Mouse (Mus musculus) natural killer cell, adult 2 months (primary cell): ENCODE measurements around the gene Pkp4.
A peak's percentile ranks its signal among the peaks of the same experiment; 100 is the strongest.

Source experiments
- DNase-seq, 2 experiments: peaks; one replicate each; pipeline ENCODE4 v3.0.0; 2022; ENCODE audit warnings: low spot score in 2 of 2

Gene Pkp4

DNA sequence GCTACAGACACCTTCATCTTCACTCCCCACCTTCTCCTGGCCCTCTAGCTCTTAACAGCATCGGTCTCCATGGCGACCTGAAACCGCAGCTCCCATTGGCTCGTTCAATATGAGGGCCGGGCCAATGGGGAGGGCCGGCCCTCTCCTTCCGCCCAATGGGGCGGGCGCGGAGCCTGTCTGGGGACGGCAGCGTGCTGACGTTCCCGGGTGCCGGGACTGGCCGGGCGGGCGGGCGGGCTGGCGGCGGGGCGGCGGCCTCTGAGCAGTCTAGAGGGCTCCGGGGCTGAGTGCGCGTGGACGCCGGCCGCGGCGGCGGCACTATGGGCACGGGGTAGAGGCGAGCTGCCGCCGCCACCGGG lies at the start of gene Pkp4, which contains the start of gene Ccdc148:
TSS of gene Pkp4 (plus strand) at position 246 of the 359 bp plus-strand sequence.
TSS of gene Ccdc148 (minus strand) at position 79 of the 359 bp plus-strand sequence.
- DNase-seq, result peak; percentile 87 to 88

- no peak for DNase-seq
Measured at GRCm38 (mm10) chr2:59129023-59129422, 31.6 kb upstream of the Pkp4 start.

GRCm38 (mm10) chr2:59129821-59130220 lies 30.8 kb upstream of the Pkp4 start:
- DNase-seq, result no peak

DNA sequence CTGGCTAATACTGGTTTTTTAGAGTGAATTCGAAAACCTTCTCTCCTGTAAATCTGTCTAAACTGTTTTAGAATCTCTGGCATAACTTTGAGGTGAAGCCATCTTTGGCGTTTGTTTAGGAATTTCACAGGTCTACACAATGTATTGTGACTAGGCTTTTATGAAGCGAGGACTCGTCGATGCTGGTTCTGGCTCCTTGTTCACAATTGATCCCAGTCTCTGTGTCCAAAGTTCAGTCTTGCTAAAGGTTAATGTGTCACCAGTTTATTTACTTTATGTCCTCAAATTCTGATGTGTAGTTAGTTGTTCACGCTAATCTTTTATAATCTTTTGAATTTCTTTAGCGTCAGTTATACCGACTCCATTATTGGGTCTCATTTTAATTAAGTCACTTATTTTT lies 29.6 kb upstream of the Pkp4 start:
- DNase-seq, result no peak

GRCm38 (mm10) chr2:59155428-59155827 lies 5.2 kb upstream of the Pkp4 start:
- no peak for DNase-seq

GRCm38 (mm10) chr2:59158117-59158516 lies 2.5 kb upstream of the Pkp4 start:
- DNase-seq, result no peak

DNA sequence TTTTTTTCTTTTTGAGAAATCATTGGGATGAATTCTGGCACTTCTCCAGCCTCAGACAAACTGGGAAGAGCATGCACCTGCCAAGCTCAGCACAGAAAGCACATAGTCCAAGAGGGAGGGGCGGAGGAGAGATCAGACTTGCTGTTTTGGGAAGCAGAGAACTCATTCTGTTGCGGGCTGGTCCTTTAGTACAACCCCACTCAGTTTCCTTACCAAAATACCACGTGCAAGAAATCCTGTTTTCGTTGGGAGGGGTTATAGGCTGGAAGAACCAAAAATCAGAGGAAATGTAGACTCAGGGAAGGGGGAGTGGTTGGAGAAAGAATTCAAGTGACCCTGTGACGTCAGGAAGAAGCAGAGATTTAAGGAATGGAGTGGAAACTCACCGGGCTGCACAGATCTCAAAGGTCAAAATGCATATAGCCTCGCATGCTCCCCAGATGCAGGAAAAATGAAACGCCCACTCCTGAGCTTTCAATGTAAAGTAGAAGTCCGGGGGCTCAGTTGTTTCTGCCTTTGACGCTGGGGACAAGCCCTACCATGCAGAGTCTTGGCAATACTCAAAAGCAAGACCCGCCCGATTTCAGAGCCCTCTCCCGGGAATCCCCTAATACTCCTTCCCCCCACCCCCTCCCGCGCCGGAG lies 567 bp upstream of the Pkp4 start:
- DNase-seq, result no peak

GRCm38 (mm10) chr2:59161021-59161440 lies 381 bp downstream of the Pkp4 start:
- no peak for DNase-seq

DNA sequence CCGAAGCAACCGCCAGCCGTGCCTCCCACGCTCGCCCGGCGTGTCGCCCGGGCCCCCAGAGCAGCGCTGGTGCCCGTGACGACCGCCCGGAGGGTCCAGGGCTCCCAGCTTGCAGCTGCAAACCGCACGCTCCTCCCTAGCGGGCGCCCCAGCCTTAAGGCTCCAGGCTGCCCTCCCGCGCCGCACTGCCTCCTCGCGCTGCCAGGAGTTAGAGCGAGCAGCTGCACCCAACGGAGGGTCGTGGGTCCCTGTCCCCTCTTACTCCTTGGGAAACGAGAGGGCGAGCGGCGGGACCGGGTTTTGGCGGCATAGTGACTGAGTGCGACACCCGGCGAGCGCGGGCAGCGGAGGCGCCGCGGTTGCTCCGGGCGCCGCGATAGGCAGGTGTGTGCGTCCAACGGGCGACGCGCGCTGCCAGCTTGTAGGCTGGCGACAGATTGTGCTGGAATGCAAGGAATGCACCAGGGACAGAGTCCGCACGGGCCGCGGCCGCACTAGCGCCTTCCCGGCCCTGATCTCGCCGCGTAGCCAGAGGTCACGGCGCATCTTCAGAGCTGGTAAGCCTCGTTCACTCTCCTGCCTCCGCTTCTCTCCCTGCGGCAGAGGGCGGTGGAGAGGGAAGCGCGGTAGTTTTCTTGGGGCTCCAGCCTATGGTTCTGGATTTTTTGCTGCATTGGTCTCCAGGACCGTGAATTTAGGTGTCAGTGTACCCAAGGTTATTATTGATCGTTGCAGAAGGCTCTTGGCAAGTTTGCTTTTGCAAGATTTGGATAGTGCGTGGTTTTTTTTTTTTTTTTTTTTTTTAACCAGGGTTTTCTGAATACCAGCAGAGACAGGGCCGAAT lies 1.0 kb downstream of the Pkp4 start:
- DNase-seq, result peak; percentile 16 to 27

- no peak for DNase-seq
Measured at GRCm38 (mm10) chr2:59162285-59162600, 1.6 kb downstream of the Pkp4 start.

GRCm38 (mm10) chr2:59166976-59167375 lies 6.3 kb downstream of the Pkp4 start:
- peak in 1 of 2 experiments; percentile 34 for DNase-seq

DNA sequence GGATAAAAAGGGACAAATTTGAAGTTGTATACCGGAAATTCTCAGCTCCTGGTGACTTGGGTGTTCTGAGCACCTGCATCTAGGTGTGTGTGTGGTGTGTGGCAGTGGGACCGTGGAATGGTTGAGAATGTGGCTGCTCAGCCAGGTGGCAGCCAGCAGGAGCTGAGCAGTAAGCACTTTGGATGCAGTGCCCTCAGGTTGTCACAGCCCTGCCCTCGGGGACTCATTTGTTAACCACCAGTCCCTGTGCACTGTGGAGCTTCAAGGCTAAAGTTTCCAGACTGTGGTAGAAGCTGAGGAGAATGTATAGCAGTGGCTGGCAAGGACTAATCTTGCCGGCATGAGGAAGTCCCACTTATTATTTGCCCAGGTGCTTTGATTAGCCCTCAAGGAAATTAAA lies 7.2 kb downstream of the Pkp4 start:
- no peak for DNase-seq

GRCm38 (mm10) chr2:59169572-59170207 lies 9.0 kb downstream of the Pkp4 start:
- no peak for DNase-seq

DNA sequence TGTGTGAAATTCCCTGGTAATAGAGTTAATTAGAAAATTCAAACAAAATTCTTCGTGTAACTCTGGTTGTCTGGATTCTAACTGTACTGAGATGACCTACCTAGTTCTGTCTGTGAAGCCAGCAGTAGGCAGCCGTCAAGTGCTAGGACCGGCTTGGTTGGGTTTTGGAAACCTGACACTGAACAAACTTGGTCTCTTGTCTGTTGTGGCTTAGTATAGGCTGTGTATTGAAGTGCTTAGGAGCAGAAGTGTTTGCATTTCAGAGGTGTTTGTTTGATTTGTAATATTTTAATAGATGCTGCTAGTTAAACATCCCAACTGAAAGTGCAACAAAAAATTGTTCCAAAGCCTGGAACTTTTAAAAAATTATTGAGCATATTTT lies 9.5 kb downstream of the Pkp4 start:
- no peak for DNase-seq

DNA sequence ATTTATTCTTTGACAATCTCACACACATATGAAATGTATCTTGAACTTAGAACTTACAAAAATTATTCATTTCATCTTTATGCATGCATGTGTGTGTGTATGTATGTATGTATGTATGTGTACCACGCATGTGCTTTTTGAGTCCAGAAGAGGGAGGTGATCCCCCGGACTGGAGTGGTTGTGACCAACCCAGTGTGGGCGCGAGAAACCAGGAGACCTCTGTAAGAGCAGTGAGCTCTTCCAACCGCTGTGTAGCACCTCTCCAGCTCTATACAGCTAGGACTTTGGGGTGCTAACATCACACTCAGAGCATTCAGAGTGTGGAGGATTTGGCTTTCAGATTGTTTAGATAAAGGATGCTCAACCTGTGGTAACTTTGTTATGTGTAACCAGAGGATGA lies 9.9 kb downstream of the Pkp4 start:
- DNase-seq, result no peak

DNA sequence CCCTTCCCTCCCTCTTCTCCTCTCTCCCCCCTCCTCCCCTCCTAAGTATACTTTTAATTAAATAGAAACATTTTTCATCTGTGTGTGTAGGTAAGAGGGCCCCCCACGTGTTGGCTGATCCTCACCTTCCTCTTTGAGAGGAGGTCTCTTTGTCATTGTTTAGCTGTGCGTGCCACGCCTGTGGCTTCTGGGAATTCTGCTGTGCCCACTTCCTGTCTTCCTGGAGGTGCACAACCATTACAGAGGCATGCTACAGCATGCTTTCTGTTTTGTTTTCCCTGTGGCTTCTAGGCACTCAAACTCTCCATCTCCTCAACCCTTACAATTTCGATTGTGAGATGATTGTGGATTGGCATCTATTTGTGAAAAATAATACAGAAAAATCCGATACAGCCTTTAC lies 10.9 kb downstream of the Pkp4 start:
- no peak for DNase-seq

DNA sequence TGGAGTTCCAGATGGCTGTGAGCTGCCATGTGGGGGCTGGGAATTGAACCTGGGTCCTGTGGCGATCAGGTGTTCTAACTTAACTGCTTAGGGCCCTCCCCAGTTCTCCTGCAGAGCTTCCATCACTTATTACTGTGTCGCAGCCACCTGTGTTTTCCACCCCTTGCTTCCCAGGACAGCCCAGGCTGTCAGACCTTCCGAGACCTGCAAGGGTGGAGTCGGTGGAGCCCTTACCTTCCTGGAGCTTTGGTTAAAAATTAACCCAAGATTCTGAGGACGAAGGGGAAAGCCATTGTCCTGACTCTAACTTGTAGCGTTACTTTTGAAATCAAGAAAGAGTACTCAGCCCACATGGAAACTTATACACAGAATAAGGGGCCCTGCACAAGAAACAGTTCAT lies 15.3 kb downstream of the Pkp4 start:
- DNase-seq, result no peak

DNA sequence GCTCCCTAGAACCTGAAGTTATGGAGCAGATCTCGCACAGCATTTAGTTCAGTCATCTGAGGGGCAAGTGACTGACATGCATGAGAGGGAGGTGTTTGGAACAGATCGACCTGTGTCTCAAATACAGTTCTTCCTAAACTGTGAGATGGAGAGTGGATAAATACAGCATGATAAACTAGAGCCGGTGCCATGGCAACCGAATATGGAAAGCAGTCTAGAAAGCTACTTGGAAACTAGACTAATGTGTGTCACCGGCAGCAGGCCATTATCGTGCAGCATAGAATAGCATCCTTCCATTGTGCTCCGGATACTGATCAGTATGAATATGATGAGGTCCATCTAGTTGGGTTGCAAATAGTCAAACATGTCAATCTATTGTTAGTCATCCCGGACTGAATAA lies 17.5 kb downstream of the Pkp4 start:
- no peak for DNase-seq

DNA sequence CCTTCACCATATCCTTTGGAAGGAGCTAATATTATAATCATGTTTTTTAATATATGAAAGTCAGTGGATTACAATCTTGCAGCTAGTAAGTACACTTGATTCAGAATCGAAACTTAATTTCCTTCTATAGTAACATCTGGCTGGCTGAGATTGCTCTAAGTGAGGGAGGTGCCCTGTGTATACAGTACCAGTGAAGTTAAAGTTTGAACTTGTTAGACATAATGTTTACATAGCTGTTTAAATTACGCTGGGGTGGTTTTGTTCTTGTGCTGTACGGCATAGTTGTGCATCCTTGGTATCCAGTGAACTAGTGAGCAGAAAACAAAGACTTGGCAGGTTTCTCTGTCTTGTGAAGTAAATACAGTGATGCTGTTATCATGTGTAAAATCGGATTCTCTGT lies 18.3 kb downstream of the Pkp4 start:
- DNase-seq, result no peak

GRCm38 (mm10) chr2:59179487-59179886 lies 18.8 kb downstream of the Pkp4 start:
- DNase-seq, result no peak

DNA sequence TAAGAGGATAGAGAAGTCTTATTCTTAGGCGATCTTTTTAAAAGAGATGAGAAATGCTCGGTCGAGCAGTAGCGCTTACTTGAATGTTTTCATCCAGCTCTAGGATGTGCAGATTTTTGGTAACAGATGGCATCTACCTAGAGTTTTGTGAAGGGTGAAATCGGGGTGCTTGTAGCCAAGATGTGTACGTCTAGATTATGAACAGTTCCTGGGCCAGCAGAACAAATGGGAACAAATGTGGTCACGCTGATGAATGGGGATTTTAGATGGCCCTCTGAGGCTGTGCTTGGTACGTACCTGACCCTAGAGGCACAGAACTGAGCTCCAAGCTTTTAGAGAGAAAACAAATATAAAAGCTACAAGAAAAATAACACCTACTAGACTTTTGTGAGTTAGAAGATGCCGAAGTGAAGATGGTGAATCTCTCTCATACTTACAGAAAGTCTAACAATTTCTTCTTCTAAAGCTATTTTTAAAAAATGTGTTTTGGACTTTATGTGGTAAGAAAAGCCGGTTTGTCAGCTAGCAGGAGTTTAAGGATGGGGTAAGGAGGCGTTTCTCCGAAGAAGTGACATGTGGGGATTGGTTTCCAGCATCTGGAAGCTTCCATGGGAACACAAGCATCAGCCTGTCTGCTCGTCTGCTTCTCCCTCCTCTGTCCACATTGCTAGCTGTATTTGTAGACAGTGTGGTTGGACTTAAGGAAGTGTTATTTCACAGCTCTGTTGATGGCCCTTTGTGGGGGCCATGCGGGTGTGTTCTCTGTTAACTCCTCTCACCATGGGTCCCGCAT lies 20.9 kb downstream of the Pkp4 start:
- DNase-seq, result peak in 1 of 2 experiments; percentile 26

DNA sequence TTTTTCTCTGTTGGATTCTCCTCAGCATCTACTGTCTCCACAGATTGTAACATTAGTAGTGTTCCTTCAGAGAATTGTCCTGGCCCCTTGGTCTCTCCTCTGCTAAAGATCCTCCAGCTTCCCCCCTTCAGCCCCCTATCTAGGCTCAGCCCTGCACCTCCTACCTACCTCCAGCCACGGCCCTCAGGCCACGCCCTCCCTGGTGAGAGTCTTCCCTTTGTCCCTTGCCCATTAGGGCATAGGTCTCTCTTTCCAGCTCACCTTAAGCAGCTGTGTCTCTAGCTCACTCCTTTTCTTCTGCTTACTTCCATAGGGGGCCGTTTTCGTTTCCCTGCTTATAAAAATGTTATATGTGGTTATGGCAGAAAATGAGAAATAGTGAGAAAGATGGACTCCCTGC lies 22.9 kb downstream of the Pkp4 start:
- no peak for DNase-seq
